Mouse (Mus musculus) MEL (cell line): ENCODE measurements at regions not wholly inside any gene's neighbourhood (a gene's known extent, or its start where the extent isn't known, plus 50 kb on each side); places are given as distances from the start of the nearest gene placed in this dataset.

Source experiments
- CHD2 ChIP-seq: IDR thresholded peaks from 2 replicates; pipeline ENCODE4 v1.6.1; 2011; ENCODE audit warnings: low read length, improper control_type of control experiment
- CTCF ChIP-seq, 3 experiments: IDR thresholded peaks in 2 of 3; conservative IDR thresholded peaks in 1 of 3; 2 replicates each; pipeline ENCODE4 v1.5.1; 2011 to 2012; ENCODE audit warnings: low read length in 3 of 3, low read depth in 2 of 3, mild to moderate bottlenecking in 2 of 3, improper control_type of control experiment in 1 of 3, inconsistent platforms in 1 of 3, mixed read lengths in 1 of 3, moderate library complexity in 1 of 3; ENCODE audit not compliant: control insufficient read depth in 1 of 3, insufficient read depth in 1 of 3, poor library complexity in 1 of 3, severe bottlenecking in 1 of 3
- ELF1 ChIP-seq: IDR thresholded peaks from 2 replicates; pipeline ENCODE4 v1.6.1; 2014; ENCODE audit warnings: low read depth, mild to moderate bottlenecking, inconsistent platforms, low read length, improper control_type of control experiment, moderate library complexity
- EP300 ChIP-seq, 2 experiments: IDR thresholded peaks; 2 replicates each; pipeline ENCODE4 v1.6.1; 2011; ENCODE audit warnings: improper control_type of control experiment in 2 of 2, low read length in 2 of 2, low read depth in 1 of 2, mild to moderate bottlenecking in 1 of 2
- ETS1 ChIP-seq: IDR thresholded peaks from 2 replicates; pipeline ENCODE4 v1.6.1; 2012; ENCODE audit warnings: low read depth, mild to moderate bottlenecking, inconsistent platforms, low read length, improper control_type of control experiment, moderate library complexity
- KAT2A ChIP-seq: conservative IDR thresholded peaks from 2 replicates; pipeline ENCODE4 v1.6.1; 2012; ENCODE audit warnings: low read depth, low read length, improper control_type of control experiment, inconsistent platforms
- MAFK ChIP-seq: IDR thresholded peaks from 2 replicates; pipeline ENCODE4 v1.6.1; 2011; ENCODE audit warnings: low read depth, mild to moderate bottlenecking, low read length, improper control_type of control experiment, borderline replicate concordance
- MYC ChIP-seq: IDR thresholded peaks from 2 replicates; pipeline ENCODE4 v1.6.1; 2011; ENCODE audit warnings: low read depth, mild to moderate bottlenecking, low read length, improper control_type of control experiment, moderate library complexity
- NRF1 ChIP-seq: IDR thresholded peaks from 2 replicates; pipeline ENCODE4 v1.6.1; 2014; ENCODE audit warnings: low read depth, mild to moderate bottlenecking, inconsistent platforms, low read length, improper control_type of control experiment, moderate library complexity; ENCODE audit not compliant: poor library complexity, insufficient read depth, severe bottlenecking
- POLR2A ChIP-seq, 2 experiments: IDR thresholded peaks; 2 replicates each; pipeline ENCODE4 v1.6.1; 2011 to 2012; ENCODE audit warnings: low read length in 2 of 2, mild to moderate bottlenecking in 2 of 2, control low read depth in 1 of 2, improper control_type of control experiment in 1 of 2, low read depth in 1 of 2, moderate library complexity in 1 of 2; ENCODE audit not compliant: control insufficient read depth in 1 of 2, insufficient read depth in 1 of 2, poor library complexity in 1 of 2
- UBTF ChIP-seq: IDR thresholded peaks from 2 replicates; pipeline ENCODE4 v1.6.1; 2012; ENCODE audit warnings: low read depth, mild to moderate bottlenecking, inconsistent platforms, low read length, improper control_type of control experiment, moderate library complexity, borderline replicate concordance; ENCODE audit not compliant: insufficient read depth
- ZMIZ1 ChIP-seq: IDR thresholded peaks from 2 replicates; pipeline ENCODE4 v1.6.1; 2012; ENCODE audit warnings: low read depth, mild to moderate bottlenecking, inconsistent platforms, low read length, improper control_type of control experiment, moderate library complexity
- ZNF384 ChIP-seq: IDR thresholded peaks from 2 replicates; pipeline ENCODE4 v1.6.1; 2012; ENCODE audit warnings: low read depth, mild to moderate bottlenecking, inconsistent platforms, low read length, improper control_type of control experiment

DNA sequence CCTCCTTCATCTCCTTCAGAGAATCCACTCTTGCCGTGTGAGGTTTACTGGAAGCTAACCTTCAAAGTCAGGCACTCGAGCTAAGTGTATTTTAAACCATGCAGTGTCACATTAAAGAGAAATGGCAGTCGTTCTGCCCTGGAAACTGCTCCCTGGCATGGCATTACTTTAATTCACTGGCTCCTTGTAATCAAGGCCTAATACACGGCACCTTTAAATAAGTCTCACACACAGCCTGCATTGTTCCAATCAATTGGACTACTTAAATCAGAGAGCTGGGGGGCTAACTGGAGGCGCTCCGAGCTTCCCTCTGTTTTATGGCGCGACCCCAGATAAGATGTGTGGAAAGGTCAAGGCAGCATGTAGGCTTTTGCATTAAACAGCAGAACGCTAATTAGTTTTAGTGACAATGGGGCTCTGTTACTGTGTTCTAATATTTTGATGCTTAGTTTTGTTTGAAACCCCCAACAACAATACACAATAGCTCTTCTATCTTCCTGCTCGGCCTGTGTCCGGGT is 180.1 kb downstream of the Gm12689 start:
- TF ChIP-seq ZNF384, result no peak
- TF ChIP-seq CTCF (IDR thresholded peaks at IDR 0.05 in 2 of 3, conservative IDR thresholded peaks at IDR 0.05 in 1 of 3; ENCODE audit: control insufficient read depth in 1 of 3, insufficient read depth in 1 of 3, low read depth in 2 of 3, low read length in 3 of 3, poor library complexity in 1 of 3, severe bottlenecking in 1 of 3), result no peak
- TF ChIP-seq EP300 (IDR thresholded peaks at IDR 0.05; ENCODE audit: low read depth in 1 of 2, low read length in 2 of 2), result no peak
- TF ChIP-seq MAFK, result no peak
- no peak for TF ChIP-seq KAT2A
- TF ChIP-seq POLR2A (IDR thresholded peaks at IDR 0.05; ENCODE audit: control insufficient read depth in 1 of 2, insufficient read depth in 1 of 2, low read depth in 1 of 2, low read length in 2 of 2, poor library complexity in 1 of 2), result no peak
- no peak for TF ChIP-seq UBTF
- no peak for TF ChIP-seq NRF1
- TF ChIP-seq MYC, result no peak
- no peak for TF ChIP-seq ETS1
- TF ChIP-seq CHD2, result no peak
- TF ChIP-seq ELF1, result no peak
- no peak for TF ChIP-seq ZMIZ1
